Mouse (Mus musculus): ENCODE measurements around the gene Gm9803.
"Not testable (repeated sequence)": the region's sequence is repeated elsewhere in the genome, so short reads cannot be mapped to it uniquely, and the experiment has no call there.

Gene Gm9803

GRCm38 (mm10) chr10:43523931-43524330 lies at the start of gene Gm9803:
Gene Gm9803 (plus strand): TSS chr10:43524084.
- not testable (repeated sequence) for DNase-seq (ENCODE audit: low spot score in 2 of 2)

GRCm38 (mm10) chr10:43475376-43475775 lies 48.5 kb upstream of the Gm9803 start:
- peak in 1 of 2 experiments; percentile 64 for DNase-seq (ENCODE audit: low spot score in 2 of 2)

GRCm38 (mm10) chr10:43477459-43477858 lies 46.4 kb upstream of the Gm9803 start:
- no peak for DNase-seq (ENCODE audit: low spot score in 2 of 2)

- peak; percentile 29 to 46 for DNase-seq (ENCODE audit: low spot score in 2 of 2)
These were observed 45.8 kb upstream of the Gm9803 start for GRCm38 (mm10) chr10:43477865-43478681.

- peak in 1 of 2 experiments; percentile 61 for DNase-seq (ENCODE audit: low spot score in 2 of 2)
These were observed 45.0 kb upstream of the Gm9803 start, which contains the start of gene Bend3 for GRCm38 (mm10) chr10:43478751-43479435. Gene Bend3 (plus strand): TSS chr10:43478831.

GRCm38 (mm10) chr10:43479436-43480157 lies 44.3 kb upstream of the Gm9803 start:
- peak; percentile 90 for DNase-seq (ENCODE audit: low spot score in 2 of 2)

GRCm38 (mm10) chr10:43480227-43480849 lies 43.5 kb upstream of the Gm9803 start:
- DNase-seq (ENCODE audit: low spot score in 2 of 2): peak in 1 of 2 experiments; percentile 14

- DNase-seq (ENCODE audit: low spot score in 2 of 2): no peak
These were observed 42.7 kb upstream of the Gm9803 start for GRCm38 (mm10) chr10:43481179-43481578.

GRCm38 (mm10) chr10:43482021-43482420 lies 41.9 kb upstream of the Gm9803 start:
- no peak for DNase-seq (ENCODE audit: low spot score in 2 of 2)

GRCm38 (mm10) chr10:43483426-43483995 lies 40.4 kb upstream of the Gm9803 start:
- no peak for DNase-seq (ENCODE audit: low spot score in 2 of 2)

GRCm38 (mm10) chr10:43485751-43486268 lies 38.1 kb upstream of the Gm9803 start:
- no peak for DNase-seq (ENCODE audit: low spot score in 2 of 2)

- no peak for DNase-seq (ENCODE audit: low spot score in 2 of 2)
These were observed 36.4 kb upstream of the Gm9803 start for GRCm38 (mm10) chr10:43487441-43488010.

GRCm38 (mm10) chr10:43488258-43488657 lies 35.6 kb upstream of the Gm9803 start:
- no peak for DNase-seq (ENCODE audit: low spot score in 2 of 2)

- DNase-seq (ENCODE audit: low spot score in 2 of 2): no peak
These were observed 34.7 kb upstream of the Gm9803 start for GRCm38 (mm10) chr10:43489139-43489538.

- no peak for DNase-seq (ENCODE audit: low spot score in 2 of 2)
These were observed 34.3 kb upstream of the Gm9803 start for GRCm38 (mm10) chr10:43489550-43489949.

- no peak for DNase-seq (ENCODE audit: low spot score in 2 of 2)
These were observed 33.9 kb upstream of the Gm9803 start for GRCm38 (mm10) chr10:43490034-43490433.

GRCm38 (mm10) chr10:43490846-43491245 lies 33.0 kb upstream of the Gm9803 start:
- no peak for DNase-seq (ENCODE audit: low spot score in 2 of 2)

- no peak for DNase-seq (ENCODE audit: low spot score in 2 of 2)
These were observed 21.3 kb upstream of the Gm9803 start for GRCm38 (mm10) chr10:43502599-43502998.

GRCm38 (mm10) chr10:43504291-43504690 lies 19.6 kb upstream of the Gm9803 start:
- DNase-seq (ENCODE audit: low spot score in 2 of 2): no peak

GRCm38 (mm10) chr10:43507051-43507450 lies 16.8 kb upstream of the Gm9803 start:
- no peak for DNase-seq (ENCODE audit: low spot score in 2 of 2)

- no peak for DNase-seq (ENCODE audit: low spot score in 2 of 2)
These were observed 14.7 kb upstream of the Gm9803 start for GRCm38 (mm10) chr10:43509228-43509627.
